8 mouse cellular contexts compared by ENCODE assay signal in genomic region chr2:11552966-11553451, GRCm38 (mm10). TPM values are rescaled to one million over a fixed set of nuclear protein-coding genes. Genes with fewer than 3 reads are reported as not detected.
DNase-seq lines count a peak whose midpoint lies in the region; ATAC-seq and TF ChIP-seq lines count a peak whose summit lies in the region.

No protein-coding gene starts in this region.

- peaks cover 49% of the 10 kb centered on the region for H3K27me3 ChIP-seq in forebrain, embryonic 12.5 days
- H3K27me3 ChIP-seq in intestine, embryonic 14.5 days (replicated peaks; ENCODE audit: control insufficient read depth, insufficient read depth, low read length): peaks cover 23% of the 10 kb centered on the region
- H3K27me3 ChIP-seq in liver, postnatal 0 days (ENCODE audit: insufficient read depth, low read length): 0 out of 2 replicates have a peak, but pooled peaks cover 12% of the 10 kb centered on the region
- H3K27me3 ChIP-seq in neural tube, embryonic 15.5 days (replicated peaks): peaks cover 18% of the 10 kb centered on the region

- H3K36me3 ChIP-seq in forebrain, embryonic 12.5 days (replicated peaks): no peaks in the 10 kb centered on the region
- no peaks in the 10 kb centered on the region for H3K36me3 ChIP-seq in intestine, embryonic 14.5 days (ENCODE audit: control insufficient read depth, insufficient read depth, low read length)
- H3K36me3 ChIP-seq in liver, postnatal 0 days (replicated peaks; ENCODE audit: insufficient read depth, low read length): no peaks in the 10 kb centered on the region
- H3K36me3 ChIP-seq in neural tube, embryonic 15.5 days: no peaks in the 10 kb centered on the region

- H3K4me1 ChIP-seq in forebrain, embryonic 12.5 days: peaks cover 19% of the 10 kb centered on the region
- H3K4me1 ChIP-seq in intestine, embryonic 14.5 days (replicated peaks; ENCODE audit: control insufficient read depth, insufficient read depth, low read length): no peaks in the 10 kb centered on the region; the same call in 1 of the 2 replicates
- H3K4me1 ChIP-seq in liver, postnatal 0 days (ENCODE audit: insufficient read depth): peaks cover 26% of the 10 kb centered on the region
- peaks cover 19% of the 10 kb centered on the region for H3K4me1 ChIP-seq in neural tube, embryonic 15.5 days

- H3K9me3 ChIP-seq in forebrain, embryonic 12.5 days: no peaks in the 10 kb centered on the region
- no peaks in the 10 kb centered on the region for H3K9me3 ChIP-seq in intestine, embryonic 14.5 days (ENCODE audit: control insufficient read depth, low read length)
- H3K9me3 ChIP-seq in liver, postnatal 0 days (ENCODE audit: low read length): no peaks in the 10 kb centered on the region
- no peaks in the 10 kb centered on the region for H3K9me3 ChIP-seq in neural tube, embryonic 15.5 days (replicated peaks)

- peak; percentile 37; the same call in 1 of the 2 replicates for ATAC-seq in forebrain, embryonic 12.5 days (ENCODE audit: low FRiP score)
- ATAC-seq in intestine, embryonic 14.5 days (replicated peaks; ENCODE audit: low FRiP score, low TSS enrichment, low read depth): no peak; the same call in 1 of the 2 replicates
- peak; percentile 42 for ATAC-seq in liver, postnatal 0 days
- ATAC-seq in neural tube, embryonic 15.5 days (ENCODE audit: low FRiP score): peak; percentile 54

- WGBS in forebrain, embryonic 12.5 days: 3% methylated on average over 15 of the region's 15 CpGs
- 6% methylated on average over 15 of the region's 15 CpGs for WGBS in intestine, embryonic 14.5 days
- 1% methylated on average over 15 of the region's 15 CpGs for WGBS in liver, postnatal 0 days (ENCODE audit: insufficient replicate concordance)
- WGBS in neural tube, embryonic 15.5 days: 6% methylated on average over 15 of the region's 15 CpGs

- 0 out of 2 replicates have a peak, but pooled peaks have one; percentile 6 for TF ChIP-seq CTCF in liver, postnatal 0 days (IDR thresholded peaks at IDR 0.05; ENCODE audit: low read depth)

- H3K4me2 ChIP-seq in forebrain, embryonic 12.5 days: peak overlapping the region; percentile 96
- H3K4me2 ChIP-seq in intestine, embryonic 14.5 days (ENCODE audit: low read length): peak overlapping the region; percentile 99
- H3K4me2 ChIP-seq in liver, postnatal 0 days (ENCODE audit: low read depth, low read length): peak overlapping the region; percentile 87
- H3K4me2 ChIP-seq in neural tube, embryonic 15.5 days: peak overlapping the region; percentile 94

- H3K27ac ChIP-seq in forebrain, embryonic 12.5 days: no peak overlapping the region
- H3K27ac ChIP-seq in intestine, embryonic 14.5 days (ENCODE audit: low read depth): no peak overlapping the region
- H3K27ac ChIP-seq in liver, postnatal 0 days (ENCODE audit: low read depth): peak overlapping the region; percentile 81
- no peak overlapping the region for H3K27ac ChIP-seq in neural tube, embryonic 15.5 days (replicated peaks)

- H3K9ac ChIP-seq in forebrain, embryonic 12.5 days: peak overlapping the region; percentile 56; the same call in 1 of the 2 replicates
- peak overlapping the region; percentile 55 for H3K9ac ChIP-seq in intestine, embryonic 14.5 days (ENCODE audit: low read length)
- peak overlapping the region; percentile 71 for H3K9ac ChIP-seq in liver, postnatal 0 days (replicated peaks)
- peak overlapping the region; percentile 54 for H3K9ac ChIP-seq in neural tube, embryonic 15.5 days (replicated peaks)

- H3K4me3 ChIP-seq in forebrain, embryonic 12.5 days (replicated peaks): peak overlapping the region; percentile 56
- peak overlapping the region; percentile 58 for H3K4me3 ChIP-seq in intestine, embryonic 14.5 days (ENCODE audit: low read depth, low read length)
- peak overlapping the region; percentile 65 for H3K4me3 ChIP-seq in liver, postnatal 0 days (ENCODE audit: low read depth, low read length)
- H3K4me3 ChIP-seq in neural tube, embryonic 15.5 days (replicated peaks): peak overlapping the region; percentile 57

- TF ChIP-seq EP300 in liver, postnatal 0 days (IDR thresholded peaks at IDR 0.05; ENCODE audit: low read depth): no peak

- peak; percentile 22 for DNase-seq in ovary, adult 18-20 months (ENCODE audit: low spot score)
- DNase-seq in ovary, postnatal 14 days (ENCODE audit: low spot score): no peak
- peak; percentile 75 to 77 for DNase-seq in adrenal gland, postnatal 36 days
- peak; percentile 55 for DNase-seq in intestine, embryonic 14.5 days (ENCODE audit: low spot score)
- DNase-seq in liver, postnatal 0 days: peak; percentile 46
- DNase-seq in urinary bladder, adult 2 months (ENCODE audit: low spot score): no peak

RNA-seq across cellular contexts. Expression of gene Pfkfb3, which starts 0.9 kb away (rescaled TPM):
- total RNA-seq in adrenal gland, postnatal 36 days (2021): 100 to 1,000 TPM in 1 of 2 experiments, 10 to 100 TPM in 1; 94.5 to 108 TPM
- polyA plus RNA-seq in forebrain, embryonic 12.5 days (2016; fragmentation: Nextera tagmentation; extraction: Ambion mirVana): 19.6 and 20.8 TPM in 2 replicates
- polyA plus RNA-seq in intestine, embryonic 14.5 days (2014; fragmentation: Nextera tagmentation; extraction: Ambion mirVana): 14.8 and 18.9 TPM in 2 replicates
- 3.0 and 3.3 TPM in 2 replicates for polyA plus RNA-seq in liver, postnatal 0 days (2015; fragmentation: Nextera tagmentation; extraction: Ambion mirVana)
- polyA plus RNA-seq in neural tube, embryonic 15.5 days (2015; fragmentation: Nextera tagmentation; extraction: Ambion mirVana): 26.5 and 29.8 TPM in 2 replicates
- 31.5 and 34.5 TPM in 2 replicates for polyA plus RNA-seq in urinary bladder, adult 2 months (2012; rRNA removed)

RNA-seq across cellular contexts. Expression of gene Rbm17, which starts 50.9 kb away (rescaled TPM):
- total RNA-seq in adrenal gland, postnatal 36 days (2021): 100 to 1,000 TPM; 109 to 121 TPM
- polyA plus RNA-seq in forebrain, embryonic 12.5 days (2016; fragmentation: Nextera tagmentation; extraction: Ambion mirVana): 187 and 188 TPM in 2 replicates
- polyA plus RNA-seq in intestine, embryonic 14.5 days (2014; fragmentation: Nextera tagmentation; extraction: Ambion mirVana): 148 and 157 TPM in 2 replicates
- polyA plus RNA-seq in liver, postnatal 0 days (2015; fragmentation: Nextera tagmentation; extraction: Ambion mirVana): 46.9 and 50.8 TPM in 2 replicates
- 127 and 138 TPM in 2 replicates for polyA plus RNA-seq in neural tube, embryonic 15.5 days (2015; fragmentation: Nextera tagmentation; extraction: Ambion mirVana)
- 88.0 and 120 TPM in 2 replicates for polyA plus RNA-seq in urinary bladder, adult 2 months (2012; rRNA removed)

Comparison
In these comparisons a context has a peak if more than half of its experiments do, and no peak if none do; other contexts are left out.
1. DNase-seq: peak in ovary, adult 18-20 months (single experiment), adrenal gland, postnatal 36 days (2 of 2), intestine, embryonic 14.5 days (single experiment) and liver, postnatal 0 days (single experiment); none in ovary, postnatal 14 days (single experiment) and urinary bladder, adult 2 months (single experiment).
2. Peak in every context shown above with its lines, with median percentiles within 50 percentile points of each other: H3K4me2 ChIP-seq, H3K4me3 ChIP-seq and H3K9ac ChIP-seq.